Mouse (Mus musculus): ENCODE results near the gene Nr5a1. TPM values are rescaled to one million over a fixed set of nuclear protein-coding genes. Genes with fewer than 3 reads are reported as not detected.

Gene Nr5a1
- total RNA-seq, 2 experiments from 2014 or later = not detected

DNA sequence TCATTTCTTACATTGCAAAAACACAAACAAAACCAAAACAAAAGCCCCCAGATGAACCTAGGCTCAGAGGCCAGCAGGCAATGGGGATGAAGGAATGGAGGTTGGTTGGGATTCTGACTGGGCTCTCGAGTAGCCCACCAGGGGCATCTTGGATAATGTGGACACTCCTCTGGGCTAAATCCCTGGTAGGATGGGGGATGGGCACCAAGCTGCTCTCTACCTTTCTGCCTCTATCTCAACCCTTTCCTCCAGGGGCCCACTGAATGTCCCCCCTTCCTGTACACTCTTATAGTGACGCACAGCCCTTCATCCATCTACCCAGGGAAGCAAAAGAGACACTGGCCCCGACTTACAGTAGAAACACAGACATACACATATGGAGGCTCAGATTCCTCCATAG lies 746 bp downstream of the Nr5a1 start:
- Histone ChIP-seq H3K27ac (no peak overlapping the region), H3K4me3 (no peak overlapping the region)
- intact Hi-C loops (cut with DNase I) = no loop called here
- no peak for DNase-seq
- TF ChIP-seq CTCF (IDR thresholded peaks at IDR 0.05) = no peak

DNA sequence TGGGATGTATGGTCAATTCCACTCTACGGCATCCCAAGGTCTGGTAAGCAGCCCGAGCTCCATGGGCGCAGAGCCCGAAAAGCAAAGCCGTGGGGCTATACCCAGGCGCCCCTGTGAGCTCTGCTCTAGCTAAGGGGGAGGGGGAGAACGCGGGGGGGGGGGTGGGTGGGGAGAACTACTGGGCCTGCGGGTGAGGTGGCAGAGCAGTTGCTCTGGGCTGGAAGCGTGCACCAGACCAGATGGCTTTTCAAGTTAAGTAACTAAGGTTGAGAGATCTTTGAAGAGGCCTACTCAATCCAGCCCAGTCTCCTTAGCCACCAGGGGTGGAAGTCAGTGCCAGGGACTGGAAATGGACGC lies 1.6 kb downstream of the Nr5a1 start:
- H3K4me3 ChIP-seq = no peak overlapping the region
- intact Hi-C loops (cut with DNase I) = no loop called here

DNA sequence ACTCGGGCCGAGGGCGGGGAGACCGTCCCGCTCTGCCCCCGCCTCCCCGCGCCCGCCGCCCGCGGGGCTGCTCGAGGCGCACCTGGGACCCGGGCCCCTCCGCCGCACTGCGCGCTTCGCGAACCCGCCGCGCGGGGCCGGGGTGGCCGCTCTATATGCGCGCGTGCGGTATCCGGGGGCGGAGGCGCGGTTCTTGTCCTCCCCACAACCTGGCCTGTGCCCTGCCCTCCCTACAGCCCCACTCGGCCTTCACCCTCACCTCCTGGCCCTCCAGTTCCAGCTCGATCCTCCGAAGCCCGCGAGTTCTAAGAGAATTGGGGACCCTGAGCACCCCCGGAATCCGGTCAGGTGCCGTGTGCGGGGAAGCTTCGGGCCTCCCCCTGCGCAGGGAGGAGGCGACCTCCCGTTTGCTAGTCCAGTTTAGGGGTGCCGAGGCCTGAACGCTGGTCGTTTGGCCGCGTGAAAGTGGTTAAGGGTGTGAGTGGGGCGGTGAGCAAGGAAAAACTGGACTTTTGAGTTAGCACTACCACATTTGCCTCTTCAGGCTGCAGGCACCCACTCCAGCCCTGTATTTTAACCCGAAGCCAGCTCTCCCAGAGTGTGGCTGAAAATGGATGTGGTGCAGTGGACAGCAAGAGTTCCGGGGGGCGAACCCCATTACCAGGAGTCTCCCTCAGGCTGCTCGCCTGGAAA lies 2.1 kb downstream of the Nr5a1 start:
- TF ChIP-seq CTCF (IDR thresholded peaks at IDR 0.05) = no peak
- intact Hi-C loops (cut with DNase I) = no loop called here
- Histone ChIP-seq H3K27ac (no peak overlapping the region), H3K4me3 (peak overlapping the region; percentile 50)
- no peak for DNase-seq

More for the DNA sequence above, 1.6 kb downstream of the Nr5a1 start:
- no peak for DNase-seq
- no peak overlapping the region for H3K27ac ChIP-seq
- TF ChIP-seq CTCF (IDR thresholded peaks at IDR 0.05) = no peak

DNA sequence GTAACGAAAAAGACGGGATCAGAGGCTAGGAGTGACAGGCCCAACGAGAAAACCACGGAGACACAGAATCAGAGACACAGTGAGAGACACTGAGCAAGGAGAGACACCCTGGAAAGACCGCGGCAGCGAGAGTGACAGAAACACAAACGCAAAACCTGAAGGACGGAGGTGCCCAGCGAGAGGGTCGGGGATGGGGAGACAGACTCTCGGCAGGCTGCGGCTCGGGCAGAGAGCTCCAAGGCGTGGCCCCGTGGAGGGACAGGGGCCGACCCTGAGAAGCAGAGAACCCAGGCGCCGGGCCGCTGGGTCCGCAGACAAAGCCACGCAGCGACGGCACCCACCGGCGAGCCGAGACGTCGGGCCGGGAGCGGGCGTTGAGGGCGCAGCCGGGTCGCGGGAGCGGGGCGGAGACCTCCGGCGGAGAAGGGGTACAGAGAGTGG lies 2.9 kb downstream of the Nr5a1 start:
- TF ChIP-seq CTCF (IDR thresholded peaks at IDR 0.05) = no peak
- Histone ChIP-seq H3K4me3 (peak overlapping the region; percentile 50), H3K27ac (no peak overlapping the region)
- DNase-seq = no peak
- intact Hi-C loops (cut with DNase I) = no loop called here

DNA sequence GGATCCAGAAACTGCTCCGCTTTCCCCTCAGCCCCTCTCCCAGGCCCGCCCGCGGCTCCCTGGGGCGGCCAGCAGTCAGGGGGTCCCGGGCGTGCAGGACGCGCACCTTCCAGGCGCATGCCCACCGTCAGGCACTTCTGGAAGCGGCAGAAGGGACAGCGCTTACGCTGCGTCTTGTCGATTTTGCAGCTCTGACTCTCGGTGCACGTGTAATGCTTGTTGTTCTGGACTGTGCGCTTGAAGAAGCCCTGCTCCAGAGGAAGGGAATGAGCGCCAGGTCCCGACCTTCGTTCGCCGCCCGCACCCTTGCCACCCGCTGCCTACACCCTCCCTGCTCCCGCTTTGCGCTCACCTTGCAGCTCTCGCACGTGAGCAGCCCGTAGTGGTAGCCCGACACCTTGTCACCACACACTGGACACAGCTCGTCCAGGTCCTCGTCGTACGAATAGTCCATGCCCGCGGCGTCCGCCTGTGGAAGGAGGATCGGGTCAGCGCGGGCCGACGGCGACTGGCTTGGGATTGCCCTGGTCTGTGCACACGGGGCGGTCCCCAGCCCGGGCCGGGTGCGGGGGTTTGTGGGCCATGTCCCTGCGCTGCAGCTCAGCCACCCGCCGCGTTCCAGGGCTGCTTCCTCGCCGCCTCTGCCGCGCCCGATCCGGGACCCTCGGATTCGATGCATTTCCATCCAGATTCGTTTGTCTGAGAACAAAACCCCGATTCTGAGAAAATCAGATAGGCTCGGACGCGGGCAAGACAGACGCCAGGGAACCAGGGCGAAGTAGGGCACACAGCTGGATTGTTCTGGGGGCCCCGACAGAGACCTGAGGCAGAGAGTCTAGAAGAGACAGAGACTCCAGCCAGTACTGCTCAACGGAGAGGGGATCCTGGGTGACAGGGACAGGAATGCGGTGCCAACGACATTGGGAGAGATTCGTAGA lies 3.8 kb downstream of the Nr5a1 start:
- intact Hi-C loops (cut with DNase I) = no loop called here
- Histone ChIP-seq H3K4me3 (peak overlapping the region; percentile 41), H3K27ac (no peak overlapping the region)
- no peak for TF ChIP-seq CTCF (IDR thresholded peaks at IDR 0.05)
- DNase-seq = peak; percentile 31

DNA sequence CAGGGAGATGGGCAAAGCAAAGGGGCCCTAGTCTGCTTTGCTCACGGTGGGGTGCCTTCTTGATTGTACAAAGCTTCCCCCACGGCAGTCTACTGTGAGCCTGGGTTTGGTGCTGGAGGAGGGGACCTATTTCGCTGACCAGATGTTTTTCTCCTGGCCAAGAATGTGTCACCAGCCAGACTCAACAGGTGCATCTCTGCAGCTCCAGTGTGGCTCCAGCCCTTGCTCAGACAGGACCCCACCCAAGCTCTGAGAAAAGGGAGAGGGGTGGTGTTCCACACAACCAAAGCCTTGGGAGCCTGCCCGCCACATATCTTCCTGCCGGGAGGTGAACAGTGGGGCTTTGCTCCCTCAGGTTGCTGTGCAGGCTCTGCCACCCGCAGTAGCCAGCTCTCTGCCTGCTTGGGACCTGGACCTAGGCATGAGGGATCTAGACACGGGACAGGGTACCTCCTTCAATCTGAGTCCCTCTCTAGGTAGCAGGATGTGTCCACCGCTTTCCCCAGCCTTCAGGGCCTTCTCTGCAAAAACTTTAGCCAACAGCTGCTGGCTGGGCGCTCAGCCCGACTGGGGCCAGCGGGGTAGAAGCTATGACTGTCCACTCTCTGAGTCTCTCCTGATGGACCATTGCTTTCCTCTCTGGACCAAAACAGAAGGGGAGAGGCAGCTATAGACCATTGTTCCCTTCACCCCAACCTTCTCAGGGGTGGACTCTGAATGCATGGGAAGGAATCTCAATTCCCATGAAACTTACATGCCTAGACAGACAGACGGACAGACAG lies 5.2 kb downstream of the Nr5a1 start:
- intact Hi-C loops (cut with DNase I) = no loop called here
- Histone ChIP-seq H3K4me3 (no peak overlapping the region), H3K27ac (no peak overlapping the region)
- no peak for DNase-seq
- TF ChIP-seq CTCF (IDR thresholded peaks at IDR 0.05) = no peak

DNA sequence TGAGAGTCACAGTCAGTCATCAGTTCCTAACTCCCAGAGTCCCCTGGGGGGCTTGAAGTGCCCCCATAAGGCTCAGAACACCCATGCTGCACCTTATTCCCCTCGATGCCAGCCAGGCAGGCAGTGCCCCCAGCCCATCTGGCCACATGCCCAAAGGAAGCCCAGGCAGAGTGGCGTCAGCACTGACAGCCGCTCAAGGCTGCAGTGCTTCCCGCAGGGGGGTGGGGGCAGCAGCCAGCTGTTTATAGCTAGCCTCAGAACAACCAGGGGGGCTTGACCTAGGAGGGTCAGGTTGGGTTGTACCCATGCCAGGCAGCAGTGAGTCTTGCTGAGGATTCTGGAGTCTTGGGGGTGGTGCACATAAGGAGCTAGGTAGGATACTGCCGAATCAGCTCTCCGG lies 7.7 kb downstream of the Nr5a1 start:
- Histone ChIP-seq H3K4me3 (peak overlapping the region; percentile 11; the same call in 1 of the 2 replicates), H3K27ac (no peak overlapping the region)
- intact Hi-C loops (cut with DNase I) = no loop called here
- no peak for TF ChIP-seq CTCF (IDR thresholded peaks at IDR 0.05)
- DNase-seq = no peak

DNA sequence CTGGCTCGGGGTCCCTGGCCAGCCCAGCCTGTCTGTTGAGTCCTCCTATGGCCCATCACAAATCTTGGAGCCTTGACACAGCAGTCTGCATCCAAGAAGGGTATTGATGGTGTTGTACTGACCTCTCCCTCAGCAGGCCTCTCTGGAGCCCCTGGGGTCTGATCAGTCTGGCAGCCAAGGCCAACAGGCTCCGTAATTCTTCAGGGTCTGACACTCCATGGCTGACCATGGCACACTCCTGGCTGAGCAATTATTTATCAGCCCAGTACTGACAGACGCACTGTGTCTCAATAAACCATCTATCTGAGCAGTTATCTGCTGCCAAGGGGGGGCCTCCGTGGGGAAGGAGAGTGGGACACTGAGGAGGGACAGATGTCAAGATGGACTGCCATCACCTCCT lies 9.3 kb downstream of the Nr5a1 start:
- intact Hi-C loops (cut with DNase I) = no loop called here
- TF ChIP-seq CTCF (IDR thresholded peaks at IDR 0.05) = no peak
- Histone ChIP-seq H3K4me3 (no peak overlapping the region), H3K27ac (no peak overlapping the region)
- DNase-seq = no peak

DNA sequence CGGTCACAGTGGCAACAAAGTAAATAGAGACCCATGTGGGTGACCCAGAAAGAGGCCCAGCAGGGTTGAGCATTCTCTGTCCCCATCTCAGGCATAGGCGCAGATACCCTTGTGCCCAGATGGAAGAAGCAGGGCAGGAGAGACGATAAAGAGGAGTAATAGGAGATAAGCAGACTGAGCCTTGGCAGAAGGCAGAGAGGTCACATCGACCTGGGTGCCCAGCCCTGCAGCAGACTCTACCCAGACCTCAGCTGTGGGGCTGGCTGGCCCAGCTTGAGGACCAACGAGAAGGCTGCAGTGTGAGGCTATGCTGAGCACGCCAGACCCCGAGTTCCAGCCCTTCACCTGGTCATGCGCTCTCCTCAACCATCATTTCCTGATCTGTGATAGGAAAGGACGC lies 10.0 kb downstream of the Nr5a1 start:
- Histone ChIP-seq H3K27ac (no peak overlapping the region), H3K4me3 (no peak overlapping the region)
- DNase-seq = no peak
- intact Hi-C loops (cut with DNase I) = no loop called here
- no peak for TF ChIP-seq CTCF (IDR thresholded peaks at IDR 0.05)

DNA sequence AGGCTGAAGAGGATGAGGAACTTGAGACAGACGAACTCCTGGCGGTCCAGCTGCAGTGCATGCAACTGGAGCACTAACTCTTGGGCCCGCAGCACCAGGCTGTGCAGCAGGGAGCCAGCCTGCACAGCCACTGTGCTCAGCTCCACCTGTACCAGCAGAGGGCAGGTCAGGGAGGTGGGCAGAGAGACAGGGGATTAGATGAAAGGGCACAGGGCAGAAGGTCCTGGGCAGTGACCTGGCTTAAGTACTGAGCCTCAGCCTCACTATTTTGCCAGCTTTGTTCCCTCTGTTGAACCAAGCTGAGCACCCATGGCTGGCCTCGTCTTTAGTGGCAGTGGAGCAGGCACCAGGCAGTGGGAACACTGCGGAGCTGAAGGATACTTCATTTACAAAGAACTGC lies 14.2 kb downstream of the Nr5a1 start:
- TF ChIP-seq CTCF (IDR thresholded peaks at IDR 0.05) = peak; percentile 5; the same call in 1 of the 2 replicates
- no peak overlapping the region for H3K27ac ChIP-seq
- intact Hi-C loops (cut with DNase I) = no loop called here
- H3K4me3 ChIP-seq = no peak overlapping the region
- DNase-seq = no peak

DNA sequence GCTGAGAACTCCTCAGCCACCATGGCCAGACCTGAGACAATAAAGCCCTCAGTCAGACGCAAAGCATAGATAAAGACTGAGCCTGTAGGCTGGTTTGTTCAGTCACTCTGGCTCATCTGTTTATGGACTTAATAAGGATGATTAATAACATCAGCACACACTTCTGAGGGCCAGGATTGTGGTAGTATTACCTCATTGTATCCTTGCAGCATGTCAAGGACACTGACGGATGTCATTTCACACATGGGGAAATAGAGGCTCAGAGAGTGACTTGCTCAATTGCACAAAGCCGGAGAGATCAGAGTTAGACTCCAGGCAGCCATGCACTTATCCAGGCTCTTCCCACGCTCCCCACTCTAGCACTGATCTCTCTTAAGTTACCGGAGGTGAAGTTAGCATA lies 15.7 kb downstream of the Nr5a1 start:
- intact Hi-C loops (cut with DNase I) = no loop called here
- no peak for DNase-seq
- no peak overlapping the region for H3K27ac ChIP-seq
- no peak overlapping the region for H3K4me3 ChIP-seq
- no peak for TF ChIP-seq CTCF (IDR thresholded peaks at IDR 0.05)

DNA sequence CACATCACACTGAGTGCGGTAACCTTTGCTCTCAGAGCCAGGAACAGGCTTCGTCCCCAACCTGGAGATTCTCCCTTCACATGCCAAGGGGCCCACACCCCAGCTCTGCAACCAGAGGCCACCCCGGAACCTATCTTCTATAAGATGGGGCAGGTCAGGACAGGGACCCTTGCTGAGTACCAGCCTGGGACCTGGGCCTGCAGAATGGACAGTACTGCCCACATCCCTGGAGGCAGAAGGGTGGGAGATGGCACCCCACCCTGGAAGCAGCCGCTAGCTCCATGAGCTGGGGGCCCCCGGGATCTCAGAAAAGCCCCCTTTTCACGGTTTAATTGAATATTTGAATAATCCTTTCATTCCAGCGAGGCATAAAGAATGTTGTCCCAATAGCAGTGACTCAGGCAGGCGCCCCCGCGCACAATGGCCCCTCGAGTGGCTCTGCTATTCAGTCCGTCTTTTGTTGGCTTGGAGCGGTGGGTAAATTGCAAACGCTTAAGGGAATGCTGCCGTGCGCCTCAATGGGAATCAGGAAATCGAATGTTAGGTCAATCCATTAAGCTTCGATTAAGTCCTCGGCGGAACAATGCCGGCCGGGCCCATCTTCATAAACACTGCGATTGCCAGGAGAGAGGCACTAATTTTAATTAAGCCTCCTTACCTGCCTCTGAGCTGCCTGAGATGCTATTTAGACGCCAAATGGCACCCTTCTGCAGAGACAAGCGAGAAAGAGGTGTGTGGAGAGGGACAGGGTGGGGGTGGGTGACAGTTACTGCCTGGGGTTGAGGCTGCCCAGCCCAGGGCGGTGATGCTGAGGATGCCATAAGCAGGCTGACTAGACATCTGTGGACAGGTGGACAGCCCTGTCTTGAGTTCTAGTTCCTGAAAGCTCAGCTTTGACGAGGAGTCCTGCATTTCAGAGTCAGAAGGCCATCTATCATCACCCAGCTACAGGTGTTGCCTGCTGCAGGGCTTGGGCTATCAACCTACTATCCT lies 16.9 kb downstream of the Nr5a1 start:
- Histone ChIP-seq H3K27ac (no peak overlapping the region), H3K4me3 (no peak overlapping the region)
- no peak for DNase-seq
- intact Hi-C loops (cut with DNase I) = no loop called here
- TF ChIP-seq CTCF (IDR thresholded peaks at IDR 0.05) = no peak

Measured in gastrocnemius, adult 2 months (tissue).